Mouse (Mus musculus): Measurements from ENCODE around the gene Bard1.
A peak's percentile ranks its signal among the peaks of the same experiment; 100 is the strongest.

The Bard1 gene

DNA sequence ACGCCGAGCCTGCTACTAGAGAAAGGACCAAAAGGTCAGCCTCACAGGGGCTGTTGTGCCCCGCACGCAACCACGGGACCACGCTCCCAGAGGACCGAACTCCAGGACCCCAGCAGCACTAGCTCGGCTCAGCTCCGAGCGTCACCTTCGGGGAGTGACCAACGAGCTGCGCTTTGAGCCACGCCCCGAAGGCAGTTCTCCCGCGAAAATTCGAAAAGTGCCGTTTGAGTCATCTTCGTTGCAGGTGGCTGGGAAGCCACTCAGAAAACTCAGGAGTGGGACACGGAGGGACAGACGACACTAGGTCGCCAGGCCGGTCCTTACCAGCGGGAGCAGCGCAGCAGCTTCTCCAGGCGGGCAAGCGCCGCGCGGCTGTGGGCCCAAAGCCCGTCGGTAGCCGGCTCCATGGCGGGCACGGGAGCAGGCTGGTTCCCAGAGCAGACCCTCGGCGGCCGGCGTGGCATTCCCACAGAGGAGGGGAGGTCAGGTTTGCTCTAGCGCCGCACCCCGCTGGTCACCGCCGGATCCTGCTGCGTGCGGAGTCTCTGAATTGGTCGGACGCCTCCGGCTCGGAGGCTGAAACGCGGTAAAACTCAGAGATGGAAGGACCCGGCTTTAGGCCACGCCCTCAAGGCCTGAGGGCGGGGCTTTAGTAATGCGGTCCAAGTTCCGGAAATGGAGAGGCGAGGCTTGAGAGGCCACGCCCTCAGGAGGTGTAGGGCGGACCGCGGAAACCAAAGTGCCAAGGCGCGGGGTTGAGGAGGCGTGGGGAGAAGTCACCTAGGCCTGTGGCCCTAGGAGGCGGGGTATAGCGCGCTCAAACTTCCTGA lies at the start of gene Bard1:
TSS of gene Bard1 (minus strand) at position 803 of the 830 bp plus-strand sequence.
- peak; percentile 92 to 95 for DNase-seq (ENCODE audit: low spot score in 2 of 2)

GRCm38 (mm10) chr1:71127171-71127570 lies 24.2 kb upstream of the Bard1 start:
- no peak for DNase-seq (ENCODE audit: low spot score in 2 of 2)

- DNase-seq (ENCODE audit: low spot score in 2 of 2) = no peak
Observed at GRCm38 (mm10) chr1:71118511-71118910, 15.6 kb upstream of the Bard1 start.

GRCm38 (mm10) chr1:71117253-71117652 lies 14.3 kb upstream of the Bard1 start:
- DNase-seq (ENCODE audit: low spot score in 2 of 2) = no peak

DNA sequence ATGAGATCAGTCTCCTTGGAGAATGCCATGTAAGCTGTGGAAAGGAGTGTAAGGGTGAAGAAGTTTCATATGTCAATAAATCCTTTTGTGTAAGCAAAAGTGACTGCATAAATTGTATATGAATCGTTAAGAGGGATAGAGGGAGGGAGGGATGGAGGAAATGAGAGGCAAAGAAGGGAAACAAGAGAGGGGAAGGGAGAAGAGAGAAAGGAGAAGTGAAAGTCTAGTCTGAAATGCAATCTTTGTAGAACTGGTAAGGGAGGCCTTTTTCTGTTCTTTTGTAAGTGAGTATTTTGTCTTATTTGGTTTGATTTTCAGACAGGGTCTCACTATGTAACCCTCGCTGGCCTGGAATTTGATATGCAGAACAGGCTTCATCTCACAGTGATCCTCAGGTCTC lies 12.8 kb upstream of the Bard1 start:
- DNase-seq (ENCODE audit: low spot score in 2 of 2) = no peak

DNA sequence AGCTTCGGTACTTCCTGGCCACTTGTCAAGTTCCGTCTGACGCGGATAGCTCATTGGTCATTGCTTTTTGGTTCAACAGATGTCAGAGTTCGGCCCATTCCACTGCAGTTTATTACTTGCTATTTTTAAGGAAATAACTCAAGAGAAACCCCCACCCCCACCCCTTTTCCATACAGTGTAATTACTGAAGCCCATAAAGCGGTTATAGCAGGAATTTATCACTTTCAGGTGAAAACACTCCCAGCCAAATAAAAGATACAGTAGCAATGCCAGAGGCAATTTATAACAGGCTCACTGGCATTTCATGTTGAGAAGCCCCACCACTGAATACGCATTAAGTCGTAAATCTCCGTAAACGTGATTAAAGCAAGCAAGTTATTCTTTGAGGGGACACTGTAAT lies 6.9 kb upstream of the Bard1 start:
- no peak for DNase-seq (ENCODE audit: low spot score in 2 of 2)

GRCm38 (mm10) chr1:71106127-71106526 lies 3.2 kb upstream of the Bard1 start:
- no peak for DNase-seq (ENCODE audit: low spot score in 2 of 2)

DNA sequence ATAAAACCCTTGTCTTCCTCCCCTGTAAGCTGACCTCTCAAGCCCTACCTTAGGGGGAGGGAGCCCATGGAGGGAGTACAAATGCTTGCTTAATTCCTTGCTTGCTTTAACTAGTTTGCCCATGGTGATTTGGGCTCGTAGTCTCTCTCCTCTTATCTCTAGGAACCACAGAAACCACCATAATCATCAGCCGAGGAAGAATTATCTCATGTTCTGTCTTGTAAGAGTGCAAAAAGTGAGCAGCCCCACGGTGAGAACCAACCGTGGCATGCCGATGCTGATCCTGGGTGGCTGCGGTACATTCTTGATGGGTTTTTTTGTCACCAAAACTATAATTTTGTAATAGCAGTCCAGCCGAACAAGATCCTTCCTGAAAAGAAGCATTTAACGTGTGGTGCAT lies 2.8 kb upstream of the Bard1 start:
- no peak for DNase-seq (ENCODE audit: low spot score in 2 of 2)

GRCm38 (mm10) chr1:71103174-71103864 lies 373 bp upstream of the Bard1 start:
- DNase-seq (ENCODE audit: low spot score in 2 of 2) = no peak

- no peak for DNase-seq (ENCODE audit: low spot score in 2 of 2)
Observed at GRCm38 (mm10) chr1:71101369-71101970, 1.5 kb downstream of the Bard1 start.

DNA sequence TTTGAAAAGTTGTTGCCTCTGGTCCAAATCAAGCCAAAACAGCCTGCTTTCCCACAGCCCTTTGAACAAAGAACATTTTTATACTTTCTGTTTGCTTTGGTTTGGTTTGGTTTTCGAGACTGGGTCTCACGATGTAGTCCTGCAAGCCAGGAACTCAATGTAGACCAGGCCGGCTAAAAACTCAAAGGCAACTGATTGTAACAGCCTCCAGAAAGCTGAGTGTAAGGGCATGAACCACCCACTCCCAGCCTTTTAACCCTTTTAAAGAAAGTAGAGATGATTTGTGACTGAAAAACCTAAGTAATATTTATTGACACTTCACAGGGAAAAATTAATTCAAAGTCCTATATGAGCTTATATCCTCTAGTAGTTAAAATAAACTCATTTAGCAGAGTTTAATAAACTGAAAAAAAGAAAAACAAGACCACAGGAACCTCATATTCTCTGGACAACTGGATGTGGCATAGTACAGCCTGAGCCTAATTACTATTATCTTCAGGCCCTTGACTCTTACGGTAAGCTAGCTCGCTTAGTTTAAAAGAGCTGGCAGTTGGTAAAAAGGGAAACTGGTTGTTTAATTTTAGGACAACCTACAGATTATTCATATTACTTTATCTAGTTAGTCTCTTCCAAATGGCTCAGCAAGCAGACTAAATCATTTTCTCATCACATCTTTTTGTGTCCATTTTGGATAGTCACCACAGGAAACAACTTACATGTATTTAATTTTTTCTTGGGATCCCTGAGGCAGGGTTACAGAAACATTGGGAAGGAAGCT lies 2.2 kb downstream of the Bard1 start:
- DNase-seq (ENCODE audit: low spot score in 2 of 2) = no peak

DNA sequence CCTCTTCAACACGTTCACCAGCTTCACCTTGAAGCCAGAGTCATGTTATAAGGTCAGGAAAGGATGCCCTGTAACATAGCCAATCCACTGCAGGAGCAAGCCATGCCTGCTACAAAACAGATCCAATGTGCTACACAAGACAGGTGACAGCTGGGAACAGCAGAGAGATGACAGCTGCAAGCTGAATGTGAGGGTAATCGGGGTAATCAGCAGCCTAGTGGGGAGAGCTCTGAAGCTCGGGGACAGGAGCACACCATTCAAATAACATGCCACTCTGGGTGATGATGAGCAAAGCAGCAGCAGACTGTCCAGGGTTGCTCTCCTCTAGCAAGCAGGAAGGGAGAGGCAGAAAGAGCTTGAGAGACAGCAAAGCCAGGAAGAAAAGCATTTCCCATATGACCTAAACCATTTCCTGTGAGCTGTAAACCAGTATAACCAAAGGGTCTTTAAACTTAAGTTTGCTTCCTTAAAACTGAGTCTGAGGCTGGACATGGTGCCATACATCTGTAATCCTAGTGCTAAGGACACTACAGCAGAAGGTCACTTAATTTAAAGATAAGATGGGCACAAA lies 2.9 kb downstream of the Bard1 start:
- no peak for DNase-seq (ENCODE audit: low spot score in 2 of 2)

- no peak for DNase-seq (ENCODE audit: low spot score in 2 of 2)
Observed at GRCm38 (mm10) chr1:71096031-71096430, 6.9 kb downstream of the Bard1 start.

DNA sequence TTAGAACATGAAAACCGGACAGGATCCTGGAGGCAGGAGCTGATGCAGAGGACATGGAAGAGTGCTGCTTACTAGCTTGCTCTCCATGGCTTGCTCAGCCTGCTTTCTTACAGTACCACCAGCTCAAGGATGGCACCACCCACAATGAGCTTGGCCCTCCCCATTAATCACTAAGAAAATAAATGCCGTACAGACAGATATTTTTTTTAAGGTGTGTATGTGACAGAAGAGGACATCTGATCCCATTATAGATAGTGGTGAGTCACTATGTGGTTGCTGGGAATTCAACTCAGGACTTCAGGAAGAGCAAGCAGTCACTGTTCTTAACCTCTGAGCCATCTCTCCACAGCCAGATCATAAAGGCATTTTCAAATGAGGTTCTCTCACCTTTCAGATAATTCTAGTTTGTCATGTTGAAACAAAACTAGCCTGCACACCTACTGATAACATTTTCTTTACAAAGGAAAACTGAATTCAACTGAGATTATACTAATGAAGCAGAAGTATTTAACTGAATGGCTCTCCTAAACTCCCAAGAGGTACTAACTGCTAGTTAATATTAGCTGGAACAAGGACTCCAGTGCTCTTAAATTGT lies 7.6 kb downstream of the Bard1 start:
- DNase-seq (ENCODE audit: low spot score in 2 of 2) = no peak

DNA sequence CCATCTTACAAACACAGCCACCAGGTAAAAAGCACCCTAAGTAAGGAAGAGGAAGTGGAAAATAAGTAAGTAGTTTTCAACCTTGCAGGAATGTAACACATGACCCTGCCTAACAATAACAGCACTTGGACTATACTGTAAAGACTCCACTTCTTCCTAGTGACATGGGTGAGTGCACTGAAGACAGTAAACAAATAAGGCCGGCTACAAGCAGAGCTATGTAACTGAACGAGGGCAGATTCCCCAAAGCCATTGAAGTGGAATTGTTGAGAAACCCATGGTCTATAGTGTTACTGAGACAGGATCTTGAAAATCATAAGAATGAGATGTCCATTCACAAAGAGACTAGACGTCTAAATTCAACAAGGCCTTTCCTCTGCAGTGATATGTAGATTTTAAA lies 27.3 kb downstream of the Bard1 start:
- no peak for DNase-seq (ENCODE audit: low spot score in 2 of 2)

DNA sequence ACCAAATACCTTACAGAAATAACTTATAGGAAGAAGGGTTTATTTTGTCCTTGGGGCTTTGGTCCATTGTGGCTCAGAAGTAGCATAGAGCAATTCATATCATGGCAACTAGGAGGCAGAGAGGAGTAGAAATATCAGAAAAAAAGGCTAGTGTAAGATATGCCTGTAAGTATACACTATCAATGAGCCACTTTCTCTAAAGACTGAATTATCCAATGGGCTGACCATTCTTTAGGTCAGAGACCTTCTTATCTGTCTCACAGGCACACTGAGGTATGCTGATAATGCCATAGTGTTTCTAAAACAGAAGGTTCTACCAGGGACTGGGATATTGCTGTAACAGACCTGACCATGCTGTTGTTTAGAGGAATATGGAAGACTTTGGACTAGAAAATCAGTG lies 32.2 kb downstream of the Bard1 start:
- no peak for DNase-seq (ENCODE audit: low spot score in 2 of 2)

GRCm38 (mm10) chr1:71068728-71069304 lies 34.1 kb downstream of the Bard1 start:
- DNase-seq (ENCODE audit: low spot score in 2 of 2) = no peak

DNA sequence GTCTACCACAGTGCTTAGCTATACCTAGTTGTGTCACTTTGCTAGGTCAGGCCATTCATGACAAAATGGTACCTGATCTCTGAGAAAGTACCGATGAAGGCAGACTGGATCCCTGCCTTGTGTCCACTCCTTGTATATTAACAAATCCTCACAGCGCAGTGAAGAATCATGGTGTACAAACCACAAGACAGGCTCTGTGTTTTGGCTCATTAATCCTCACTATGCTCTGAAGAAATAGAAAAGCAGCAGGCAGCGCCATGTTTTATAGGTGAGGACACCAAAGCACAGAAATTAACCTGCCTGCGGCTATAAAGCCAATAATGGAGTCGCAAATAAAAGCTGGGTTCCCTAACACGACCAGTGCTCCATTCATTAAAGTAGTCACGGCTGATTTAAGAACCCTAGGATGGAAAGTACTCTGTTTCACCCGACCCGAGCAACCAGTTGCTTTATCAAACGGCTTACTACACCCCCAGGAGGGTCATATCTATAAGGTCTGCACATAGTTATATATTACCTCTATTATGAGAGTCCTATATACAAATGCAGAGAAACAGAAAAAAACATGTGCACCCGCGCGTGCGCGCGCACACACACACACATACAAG lies 39.0 kb downstream of the Bard1 start:
- DNase-seq (ENCODE audit: low spot score in 2 of 2) = no peak

DNA sequence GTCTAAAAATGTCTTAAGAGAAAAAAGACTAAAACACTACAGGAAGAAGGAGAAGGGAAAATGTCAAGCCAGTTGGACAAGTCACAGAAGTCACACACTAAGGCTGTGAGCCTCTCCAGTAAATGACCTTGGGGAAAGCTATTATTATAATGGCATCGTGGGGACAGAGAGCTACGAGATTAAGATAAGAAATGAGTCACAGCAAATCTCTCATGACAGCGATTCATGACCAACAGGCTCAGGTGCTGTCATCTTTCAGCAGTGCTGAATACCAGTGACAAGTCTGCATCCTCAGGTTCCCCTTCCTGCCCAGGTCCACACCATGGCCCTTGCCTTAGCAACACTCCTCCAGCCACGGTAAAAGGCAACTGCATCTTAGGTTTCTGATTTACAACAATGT lies 46.8 kb downstream of the Bard1 start:
- DNase-seq (ENCODE audit: low spot score in 2 of 2) = no peak

GRCm38 (mm10) chr1:71055454-71055853 lies 47.5 kb downstream of the Bard1 start:
- no peak for DNase-seq (ENCODE audit: low spot score in 2 of 2)

DNA sequence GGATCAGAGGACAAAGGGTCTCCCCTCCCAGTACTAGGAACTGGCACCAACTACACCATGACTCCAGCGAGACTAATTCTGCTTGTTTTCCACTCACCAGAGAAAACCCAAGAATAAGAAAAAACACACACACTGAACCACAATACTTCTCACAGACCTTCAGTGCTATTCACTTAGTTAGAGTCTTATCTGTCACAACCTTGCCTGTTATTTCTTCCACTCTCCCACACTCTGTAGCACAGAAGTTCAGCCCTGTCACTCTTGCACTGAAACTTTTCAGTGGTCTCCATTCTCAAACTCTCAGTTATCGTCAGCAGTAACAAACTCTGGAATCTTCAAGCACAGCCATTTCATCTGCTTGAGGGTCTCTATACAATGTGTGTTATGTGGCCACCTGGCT lies 50.2 kb downstream of the Bard1 start:
- DNase-seq (ENCODE audit: low spot score in 2 of 2) = no peak

Measured in urinary bladder, postnatal 36 days (tissue).